Mouse (Mus musculus) gastrocnemius, postnatal 14 days (tissue): ENCODE results near the gene Rnf207. TPM values are rescaled to one million over a fixed set of nuclear protein-coding genes. Genes with fewer than 3 reads are reported as not detected.

Experiments used
- total RNA-seq, 2 experiments: library from RNA; stranded (reverse); gene quantifications; 2 replicates each; pipeline ENCODE4 v1.2.3; 2021

The Rnf207 gene
- total RNA-seq, 2 experiments from 2014 or later, result not detected

Other genes starting within 250 kb of the Rnf207 start
- 10 to 100 TPM; 11.2 to 17.1 TPM for gene Plekhg5, start 246.5 kb downstream of the Rnf207 start, total RNA-seq
- 1 to 10 TPM in 1 of 2 experiments, under 1 TPM in 1; 0.74 to 1.1 TPM for gene Tnfrsf25, start 203.1 kb downstream of the Rnf207 start, total RNA-seq
- gene Espn, start 166.6 kb downstream of the Rnf207 start, total RNA-seq, result under 1 TPM; 0.58 to 0.90 TPM
- not detected for gene Hes2, start 160.1 kb downstream of the Rnf207 start, total RNA-seq
- gene Acot7, start 140.9 kb downstream of the Rnf207 start, total RNA-seq, result 10 to 100 TPM; 12.5 to 13.2 TPM
- 10 to 100 TPM; 18.0 to 21.0 TPM for gene Gpr153, start 44.8 kb downstream of the Rnf207 start, total RNA-seq
- gene Hes3, start 27.3 kb downstream of the Rnf207 start, total RNA-seq, result not detected
- 10 to 100 TPM; 16.0 to 19.0 TPM for gene Icmt, start 21.8 kb downstream of the Rnf207 start, total RNA-seq
- 100 to 1,000 TPM; 233 to 251 TPM for gene Rpl22, start 6.7 kb upstream of the Rnf207 start, total RNA-seq
- under 1 TPM; 0.11 to 0.45 TPM for gene Chd5, start 19.7 kb upstream of the Rnf207 start, total RNA-seq
- 1 to 10 TPM; 1.2 to 1.3 TPM for gene Nphp4, start 157.7 kb upstream of the Rnf207 start, total RNA-seq
- gene Kcnab2, start 158.9 kb upstream of the Rnf207 start, total RNA-seq, result 1 to 10 TPM; 2.2 to 3.2 TPM